Mouse (Mus musculus): ENCODE measurements around the gene E130308A19Rik. TPM values are rescaled to one million over a fixed set of nuclear protein-coding genes. Genes with fewer than 3 reads are reported as not detected.

E130308A19Rik gene
- polyA plus RNA-seq, 1 experiment: 8.5 TPM

- DNase-seq (ENCODE audit: extremely low spot score in 1 of 2, low spot score in 1 of 2): no peak
These were observed 8.5 kb downstream of the E130308A19Rik start for GRCm38 (mm10) chr4:59634532-59634931.

GRCm38 (mm10) chr4:59639163-59639562 is 13.2 kb downstream of the E130308A19Rik start:
- DNase-seq (ENCODE audit: extremely low spot score in 1 of 2, low spot score in 1 of 2): no peak

- no peak for DNase-seq (ENCODE audit: extremely low spot score in 1 of 2, low spot score in 1 of 2)
These were observed 14.7 kb downstream of the E130308A19Rik start for GRCm38 (mm10) chr4:59640720-59641119.

DNA sequence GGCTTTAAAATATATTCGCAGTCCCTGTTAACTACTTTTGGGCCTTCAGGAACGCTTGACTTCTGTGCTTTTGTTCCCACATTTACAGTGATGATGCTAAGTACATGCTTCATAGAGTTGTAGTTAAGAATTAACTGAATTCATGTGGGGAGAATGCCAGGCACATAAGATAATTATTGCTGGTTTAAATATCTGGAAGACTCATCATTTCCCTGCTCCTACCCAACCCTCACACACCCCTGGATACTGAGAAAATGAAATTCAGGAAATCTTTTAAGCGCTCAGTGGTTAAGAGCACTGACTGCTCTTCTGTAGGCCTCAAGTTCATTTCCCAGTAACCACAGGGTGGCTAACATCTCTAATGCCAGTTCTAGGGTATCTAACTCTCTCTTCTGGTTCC is 16.0 kb downstream of the E130308A19Rik start:
- no peak for DNase-seq (ENCODE audit: extremely low spot score in 1 of 2, low spot score in 1 of 2)

DNA sequence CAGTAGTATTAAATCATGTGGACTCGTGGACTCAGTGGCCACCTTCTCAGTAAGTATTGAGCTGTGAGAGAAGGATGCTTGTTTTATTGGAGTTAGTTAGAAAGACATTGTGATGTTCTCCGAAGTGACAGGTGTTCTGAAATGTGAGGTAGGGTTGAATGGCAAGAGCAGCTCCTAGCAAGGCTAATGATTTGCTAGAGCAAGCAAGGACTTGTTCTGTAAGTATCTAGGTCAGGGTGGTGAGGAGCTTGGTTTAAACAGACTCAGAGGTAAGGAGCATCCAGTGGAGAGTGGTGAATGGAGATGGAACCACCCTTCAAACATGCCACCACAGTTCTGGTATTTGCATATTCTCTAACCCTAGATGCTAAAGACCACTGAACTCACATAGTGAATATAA is 16.6 kb downstream of the E130308A19Rik start:
- DNase-seq (ENCODE audit: extremely low spot score in 1 of 2, low spot score in 1 of 2): no peak

GRCm38 (mm10) chr4:59644431-59644830 is 18.4 kb downstream of the E130308A19Rik start:
- no peak for DNase-seq (ENCODE audit: extremely low spot score in 1 of 2, low spot score in 1 of 2)

DNA sequence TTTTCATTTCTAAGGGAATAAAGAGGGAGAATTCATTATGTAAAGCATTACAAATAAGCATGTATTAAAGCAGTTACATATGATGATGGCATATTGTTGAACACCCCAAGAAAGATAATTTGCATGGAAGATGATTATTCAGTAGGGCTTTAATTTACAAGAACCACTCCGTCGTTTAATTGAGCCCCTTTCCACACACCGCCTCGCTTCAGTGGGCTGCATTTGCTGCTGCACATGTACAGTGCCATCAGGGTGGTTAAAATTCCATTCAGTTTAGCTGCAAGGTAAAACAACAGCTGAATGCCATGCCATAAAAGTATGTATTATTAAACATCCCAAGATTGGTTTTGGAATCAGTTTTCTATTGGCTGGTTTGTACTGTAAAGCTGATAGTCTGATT is 19.0 kb downstream of the E130308A19Rik start:
- DNase-seq (ENCODE audit: extremely low spot score in 1 of 2, low spot score in 1 of 2): no peak

GRCm38 (mm10) chr4:59645610-59646009 is 19.6 kb downstream of the E130308A19Rik start:
- no peak for DNase-seq (ENCODE audit: extremely low spot score in 1 of 2, low spot score in 1 of 2)

- no peak for DNase-seq (ENCODE audit: extremely low spot score in 1 of 2, low spot score in 1 of 2)
These were observed 20.1 kb downstream of the E130308A19Rik start for GRCm38 (mm10) chr4:59646020-59646696.

DNA sequence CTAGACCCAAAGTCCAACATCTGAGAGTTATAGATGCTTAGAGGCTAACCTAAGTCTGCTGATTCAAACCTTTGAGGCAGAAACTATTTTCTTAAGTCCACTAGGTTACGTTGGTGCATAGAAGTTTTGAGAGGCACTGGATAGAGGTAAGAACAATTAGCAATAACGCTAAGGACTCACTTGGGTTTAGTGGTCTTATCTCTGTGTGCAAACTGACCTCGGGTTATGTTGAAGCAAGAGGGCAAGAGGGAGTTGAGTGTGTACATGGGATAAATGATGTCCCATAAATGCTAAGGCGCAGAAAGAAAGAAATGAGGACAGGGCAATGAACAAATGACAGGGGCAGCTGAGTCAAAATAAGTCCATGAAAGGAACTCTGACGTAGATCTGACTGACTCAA is 23.1 kb downstream of the E130308A19Rik start:
- no peak for DNase-seq (ENCODE audit: extremely low spot score in 1 of 2, low spot score in 1 of 2)

DNA sequence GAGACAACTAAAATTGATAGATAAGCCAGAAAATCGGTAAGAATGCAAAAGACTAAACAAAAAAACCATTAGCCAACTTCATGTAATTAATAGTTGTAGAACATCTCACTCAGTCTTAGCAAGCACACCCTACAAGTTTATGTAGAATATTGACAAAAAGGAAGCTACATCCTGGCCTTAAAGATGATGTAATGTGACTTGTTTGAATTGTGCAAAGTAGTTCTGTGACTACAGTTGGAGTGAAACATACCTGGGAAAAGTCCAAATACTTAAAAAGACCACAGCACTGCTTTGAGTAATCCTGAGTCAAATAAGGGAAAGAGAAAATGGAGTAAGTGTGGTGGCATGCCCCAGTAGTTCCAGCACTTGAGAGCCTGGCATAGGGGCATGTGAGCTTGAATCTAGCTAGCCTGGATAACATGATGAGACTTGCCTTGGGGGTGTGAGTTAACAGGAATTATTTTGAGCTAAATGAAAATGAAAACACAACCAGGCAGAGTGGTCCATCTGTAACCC is 26.2 kb downstream of the E130308A19Rik start:
- DNase-seq (ENCODE audit: extremely low spot score in 1 of 2, low spot score in 1 of 2): no peak

DNA sequence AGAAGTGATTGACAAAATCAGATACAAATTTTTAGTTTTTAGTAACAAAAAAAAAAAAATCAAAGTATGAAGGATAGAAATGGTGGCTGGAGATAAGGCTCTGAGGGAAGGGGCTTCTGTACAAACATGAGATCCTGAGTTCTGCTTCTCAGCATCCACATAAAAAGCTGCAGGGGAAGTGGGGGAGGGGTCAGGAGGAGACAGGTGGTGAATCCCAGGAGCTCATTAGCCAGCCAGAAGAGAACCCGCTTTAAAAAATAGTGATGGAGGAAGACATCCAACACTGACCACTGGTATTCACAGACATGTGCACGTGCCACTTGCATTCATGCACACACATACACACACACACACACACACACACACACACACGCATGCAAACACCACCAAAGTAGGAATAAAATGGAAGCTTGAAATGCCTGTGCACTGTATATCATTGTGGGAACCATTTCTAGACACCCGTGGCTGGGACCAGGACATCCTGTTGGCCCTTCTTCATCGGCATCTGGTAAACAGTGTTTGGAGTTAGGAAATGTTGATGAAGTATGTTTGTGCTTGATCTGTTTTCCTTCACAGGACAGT is 30.1 kb downstream of the E130308A19Rik start:
- DNase-seq (ENCODE audit: extremely low spot score in 1 of 2, low spot score in 1 of 2): no peak

GRCm38 (mm10) chr4:59662163-59662562 is 36.2 kb downstream of the E130308A19Rik start:
- no peak for DNase-seq (ENCODE audit: extremely low spot score in 1 of 2, low spot score in 1 of 2)

DNA sequence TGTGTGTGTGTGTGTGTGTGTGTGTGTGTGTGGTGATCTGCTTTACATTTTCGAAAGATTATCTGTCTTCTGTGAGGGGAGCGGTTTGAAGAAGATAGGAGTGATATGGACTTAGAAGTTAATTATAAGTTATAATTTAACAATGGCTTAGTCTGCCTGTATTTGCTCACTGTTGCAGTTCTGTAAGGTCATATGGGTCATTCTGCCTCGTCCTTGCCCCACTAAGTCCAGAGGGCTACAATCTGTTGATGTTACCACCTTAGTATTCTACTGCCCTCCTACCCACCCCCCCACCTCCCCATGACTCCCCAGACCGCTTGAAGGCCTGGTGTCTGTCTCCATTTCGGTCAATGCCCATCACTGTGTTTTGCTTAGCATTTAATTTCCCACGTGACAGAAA is 37.4 kb downstream of the E130308A19Rik start:
- DNase-seq (ENCODE audit: extremely low spot score in 1 of 2, low spot score in 1 of 2): no peak

- peak in 1 of 2 experiments; percentile 6 for DNase-seq (ENCODE audit: extremely low spot score in 1 of 2, low spot score in 1 of 2)
These were observed 40.7 kb downstream of the E130308A19Rik start for GRCm38 (mm10) chr4:59666550-59667317.

- DNase-seq (ENCODE audit: extremely low spot score in 1 of 2, low spot score in 1 of 2): no peak
These were observed 42.0 kb downstream of the E130308A19Rik start for GRCm38 (mm10) chr4:59668050-59668449.

- no peak for DNase-seq (ENCODE audit: extremely low spot score in 1 of 2, low spot score in 1 of 2)
These were observed 43.1 kb downstream of the E130308A19Rik start for GRCm38 (mm10) chr4:59669131-59669530.

DNA sequence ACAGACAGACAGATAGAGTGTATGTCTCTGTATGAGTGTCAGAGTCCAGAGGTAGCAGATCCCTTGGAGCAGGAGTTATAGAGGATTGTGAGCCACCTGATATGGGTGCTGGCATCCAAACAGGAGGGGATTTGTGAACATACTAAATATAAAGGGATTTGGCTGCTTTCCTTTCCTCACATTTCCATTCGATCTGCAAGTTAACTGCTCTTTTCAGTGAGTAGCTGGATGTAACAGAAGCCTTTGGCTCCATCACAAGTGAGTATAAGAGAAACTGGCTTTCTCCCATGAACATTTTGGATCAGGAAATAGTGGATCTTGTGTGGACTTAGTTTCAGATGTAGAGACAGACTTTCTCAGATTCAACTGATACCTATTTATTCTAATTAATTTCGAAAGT is 44.0 kb downstream of the E130308A19Rik start:
- no peak for DNase-seq (ENCODE audit: extremely low spot score in 1 of 2, low spot score in 1 of 2)

- no peak for DNase-seq (ENCODE audit: extremely low spot score in 1 of 2, low spot score in 1 of 2)
These were observed 47.6 kb downstream of the E130308A19Rik start for GRCm38 (mm10) chr4:59673423-59674117.

DNA sequence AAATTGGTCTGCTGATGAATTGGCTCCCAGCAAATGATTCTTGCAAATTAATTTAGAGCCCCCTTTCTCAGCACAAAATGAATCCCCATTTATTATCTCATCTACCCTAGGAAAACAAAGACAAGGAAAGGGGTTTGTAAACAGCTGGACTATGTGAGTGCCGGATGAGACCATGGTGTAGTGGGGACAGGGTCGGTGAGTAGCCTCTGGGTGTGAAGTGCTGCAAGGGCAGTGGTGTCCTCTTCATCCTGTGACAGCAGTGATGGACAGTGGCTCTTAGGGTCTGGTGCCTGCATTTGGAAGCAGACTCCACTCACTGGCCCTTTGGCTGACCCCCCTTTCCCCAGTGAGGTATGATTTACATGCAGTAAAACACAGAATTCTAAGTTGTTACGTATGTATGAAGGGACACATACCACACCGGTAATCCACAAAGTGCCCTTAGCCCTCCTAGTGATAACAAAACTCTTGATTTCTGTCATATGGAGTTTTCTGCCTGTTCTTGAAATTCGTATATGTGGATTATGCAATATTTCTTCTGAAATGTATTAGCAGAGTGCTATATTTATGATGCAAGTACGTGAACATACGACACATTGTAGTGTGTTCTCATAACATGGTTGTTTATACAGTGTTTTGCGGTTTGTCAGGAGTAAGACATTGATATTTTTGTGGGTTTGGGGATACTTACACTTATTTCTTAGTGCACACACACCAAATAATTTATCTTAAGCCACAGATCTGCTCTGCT is 49.1 kb downstream of the E130308A19Rik start:
- no peak for DNase-seq (ENCODE audit: extremely low spot score in 1 of 2, low spot score in 1 of 2)

All from frontal cortex, adult 2 months (tissue).